ENCODE assay signal across 16 mouse cellular contexts in genomic region chr14:30103946-30104536, GRCm38 (mm10).
DNase-seq lines count a peak whose midpoint lies in the region; ATAC-seq and TF ChIP-seq lines count a peak whose summit lies in the region.
"Had no signal": no experiment of that assay in that cellular context is flagged by ENCODE, and none has a peak within 500 bp of the region (broad histone marks: within the 10 kb centered on the region; RNA-seq: fewer than 3 reads in every experiment).

No protein-coding gene starts in this region.

- H3K27ac ChIP-seq in forebrain, embryonic 14.5 days (ENCODE audit: low read depth, low read length), result no peak overlapping the region
- no peak overlapping the region for H3K27ac ChIP-seq in forebrain, postnatal 0 days (ENCODE audit: low read depth, low read length)
- H3K27ac ChIP-seq in liver, embryonic 12.5 days, result no peak overlapping the region
- H3K27ac ChIP-seq in liver, embryonic 13.5 days, result no peak overlapping the region
- H3K27ac ChIP-seq: embryonic facial prominence, embryonic 12.5 days; forebrain, embryonic 12.5 days; hindbrain, embryonic 10.5 days had no signal

- DNase-seq in forebrain, embryonic 14.5 days (ENCODE audit: low spot score), result peak; percentile 5
- DNase-seq in forebrain, postnatal 0 days, result no peak
- DNase-seq in liver, result no peak
- no peak for DNase-seq in liver, embryonic 13.5 days
- peak; percentile 71 to 74 for DNase-seq in thymus, postnatal 10 days (ENCODE audit: low spot score in 2 of 2)
- DNase-seq in retina, embryonic 14.5 days (ENCODE audit: low spot score), result no peak
- DNase-seq: cerebellum, adult 9-10 months; kidney, postnatal 25 days; right cerebral cortex, postnatal 4 days had no signal

- H3K36me3 ChIP-seq in forebrain, embryonic 14.5 days (ENCODE audit: control insufficient read depth, insufficient read depth, low read length), result no peaks in the 10 kb centered on the region
- peaks cover 18% of the 10 kb centered on the region; the same call in 1 of the 2 replicates for H3K36me3 ChIP-seq in forebrain, postnatal 0 days (ENCODE audit: insufficient read depth)
- no peaks in the 10 kb centered on the region for H3K36me3 ChIP-seq in liver, embryonic 12.5 days
- H3K36me3 ChIP-seq in liver, embryonic 13.5 days, result no peaks in the 10 kb centered on the region
- H3K36me3 ChIP-seq: embryonic facial prominence, embryonic 12.5 days; forebrain, embryonic 12.5 days; hindbrain, embryonic 10.5 days had no signal

- no peak overlapping the region for H3K4me2 ChIP-seq in forebrain, embryonic 14.5 days (ENCODE audit: low read length)
- H3K4me2 ChIP-seq in forebrain, postnatal 0 days (ENCODE audit: low read depth), result no peak overlapping the region
- no peak overlapping the region for H3K4me2 ChIP-seq in liver, embryonic 12.5 days
- no peak overlapping the region for H3K4me2 ChIP-seq in liver, embryonic 13.5 days
- H3K4me2 ChIP-seq: embryonic facial prominence, embryonic 12.5 days; forebrain, embryonic 12.5 days had no signal

- TF ChIP-seq CTCF in forebrain, postnatal 0 days (IDR thresholded peaks at IDR 0.05; ENCODE audit: low read depth), result no peak

- no peak overlapping the region for H3K4me3 ChIP-seq in forebrain, embryonic 14.5 days (ENCODE audit: low read depth, low read length)
- H3K4me3 ChIP-seq in forebrain, postnatal 0 days (ENCODE audit: low read depth, low read length), result no peak overlapping the region
- no peak overlapping the region for H3K4me3 ChIP-seq in liver, embryonic 12.5 days
- H3K4me3 ChIP-seq in liver, embryonic 13.5 days (replicated peaks), result no peak overlapping the region
- H3K4me3 ChIP-seq: embryonic facial prominence, embryonic 12.5 days; forebrain, embryonic 12.5 days; hindbrain, embryonic 10.5 days had no signal

- H3K4me1 ChIP-seq in forebrain, embryonic 14.5 days (ENCODE audit: control insufficient read depth, insufficient read depth, low read length), result no peaks in the 10 kb centered on the region
- H3K4me1 ChIP-seq in forebrain, postnatal 0 days (ENCODE audit: insufficient read depth), result no peaks in the 10 kb centered on the region
- H3K4me1 ChIP-seq in liver, embryonic 12.5 days, result no peaks in the 10 kb centered on the region; the same call in 1 of the 2 replicates
- H3K4me1 ChIP-seq in liver, embryonic 13.5 days (replicated peaks), result peaks cover 7% of the 10 kb centered on the region
- H3K4me1 ChIP-seq: embryonic facial prominence, embryonic 12.5 days; forebrain, embryonic 12.5 days had no signal

- H3K9ac ChIP-seq in forebrain, embryonic 14.5 days (ENCODE audit: low read length), result no peak overlapping the region
- H3K9ac ChIP-seq in forebrain, postnatal 0 days, result no peak overlapping the region
- H3K9ac ChIP-seq in liver, embryonic 12.5 days, result no peak overlapping the region
- H3K9ac ChIP-seq in liver, embryonic 13.5 days, result no peak overlapping the region
- H3K9ac ChIP-seq: embryonic facial prominence, embryonic 12.5 days; forebrain, embryonic 12.5 days had no signal

- no peaks in the 10 kb centered on the region for H3K9me3 ChIP-seq in forebrain, embryonic 14.5 days (replicated peaks; ENCODE audit: control insufficient read depth, low read length)
- no peaks in the 10 kb centered on the region for H3K9me3 ChIP-seq in forebrain, postnatal 0 days (ENCODE audit: low read length)
- no peaks in the 10 kb centered on the region for H3K9me3 ChIP-seq in liver, embryonic 12.5 days (replicated peaks)
- H3K9me3 ChIP-seq in liver, embryonic 13.5 days (replicated peaks), result no peaks in the 10 kb centered on the region
- H3K9me3 ChIP-seq: embryonic facial prominence, embryonic 12.5 days; forebrain, embryonic 12.5 days; hindbrain, embryonic 10.5 days had no signal

- 78% methylated on average over 8 of the region's 8 CpGs for WGBS in forebrain, embryonic 14.5 days
- 72% methylated on average over 8 of the region's 8 CpGs for WGBS in forebrain, postnatal 0 days
- 54% methylated on average over 8 of the region's 8 CpGs for WGBS in liver, embryonic 12.5 days (ENCODE audit: insufficient replicate concordance)
- 49% methylated on average over 8 of the region's 8 CpGs for WGBS in liver, embryonic 13.5 days (ENCODE audit: insufficient replicate concordance)

- no peaks in the 10 kb centered on the region for H3K27me3 ChIP-seq in forebrain, embryonic 14.5 days (replicated peaks; ENCODE audit: control insufficient read depth, insufficient read depth, low read length)
- H3K27me3 ChIP-seq in forebrain, postnatal 0 days (ENCODE audit: insufficient read depth, low read length), result no peaks in the 10 kb centered on the region
- H3K27me3 ChIP-seq in liver, embryonic 12.5 days (replicated peaks), result no peaks in the 10 kb centered on the region
- H3K27me3 ChIP-seq in liver, embryonic 13.5 days, result no peaks in the 10 kb centered on the region
- H3K27me3 ChIP-seq: embryonic facial prominence, embryonic 12.5 days; forebrain, embryonic 12.5 days; Patski had no signal

- no peak for ATAC-seq in forebrain, embryonic 14.5 days
- no peak for ATAC-seq in forebrain, postnatal 0 days
- ATAC-seq in liver, embryonic 12.5 days, result 0 out of 2 replicates have a peak, but pooled peaks have one; percentile 40
- peak; percentile 26; the same call in 1 of the 2 replicates for ATAC-seq in liver, embryonic 13.5 days (ENCODE audit: low read depth)
- no peak for ATAC-seq in erythroblast, adult 5-6 weeks (replicated peaks; ENCODE audit: low FRiP score, poor library complexity, severe bottlenecking)
- ATAC-seq: intestine, embryonic 16.5 days; Patski had no signal

Comparison
In these comparisons a context has a peak if more than half of its experiments do, and no peak if none do; other contexts are left out.
1. DNase-seq: peak in forebrain, embryonic 14.5 days (single experiment) and thymus, postnatal 10 days (2 of 2); none in forebrain, postnatal 0 days (single experiment), liver (single experiment), liver, embryonic 13.5 days (single experiment) and retina, embryonic 14.5 days (single experiment).
2. ATAC-seq: peak in liver, embryonic 12.5 days (single experiment) and liver, embryonic 13.5 days (single experiment); none in forebrain, embryonic 14.5 days (single experiment), forebrain, postnatal 0 days (single experiment) and erythroblast, adult 5-6 weeks (single experiment).